Mouse (Mus musculus): Measurements from ENCODE around the gene Galnt13. TPM values are rescaled to one million over a fixed set of nuclear protein-coding genes. Genes with fewer than 3 reads are reported as not detected.
"Not testable (repeated sequence)": the region's sequence is repeated elsewhere in the genome, so short reads cannot be mapped to it uniquely, and the experiment has no call there.

The Galnt13 gene
- polyA plus RNA-seq (2012; ENCODE audit: insufficient read depth, insufficient read length, missing spikeins), result not detected in 2 replicates

GRCm38 (mm10) chr2:54435937-54436735 is at the start of gene Galnt13:
Gene Galnt13, plus strand, starts transcription at chr2:54436317.
- H3K4me1 ChIP-seq (ENCODE audit: control insufficient read depth, insufficient read depth, insufficient read length, low read length), result no peaks in the 10 kb centered on the region

GRCm38 (mm10) chr2:54431060-54431459 is 5.1 kb upstream of the Galnt13 start:
- H3K4me3 ChIP-seq (ENCODE audit: insufficient read depth, low read depth, low read length), result no peak overlapping the region
- no peaks in the 10 kb centered on the region for H3K4me1 ChIP-seq (ENCODE audit: control insufficient read depth, insufficient read depth, insufficient read length, low read length)

More at GRCm38 (mm10) chr2:54435937-54436735, at the start of gene Galnt13:
- no peak within 1 kb of the TSS for H3K4me3 ChIP-seq (ENCODE audit: insufficient read depth, low read depth, low read length)
- H3K27ac ChIP-seq (replicated peaks; ENCODE audit: low read depth, low read length), result no peak within 1 kb of the TSS

GRCm38 (mm10) chr2:54435380-54435779 is 737 bp upstream of the Galnt13 start:
- Histone ChIP-seq H3K4me1 (ENCODE audit: control insufficient read depth, insufficient read depth, insufficient read length, low read length) (no peaks in the 10 kb centered on the region), H3K4me3 (ENCODE audit: insufficient read depth, low read depth, low read length) (no peak overlapping the region), H3K27ac (replicated peaks; ENCODE audit: low read depth, low read length) (no peak overlapping the region)

More at GRCm38 (mm10) chr2:54431060-54431459, 5.1 kb upstream of the Galnt13 start:
- no peak overlapping the region for H3K27ac ChIP-seq (replicated peaks; ENCODE audit: low read depth, low read length)

GRCm38 (mm10) chr2:54436736-54437500 is 801 bp downstream of the Galnt13 start:
- Histone ChIP-seq H3K27ac (replicated peaks; ENCODE audit: low read depth, low read length) (no peak overlapping the region), H3K4me1 (ENCODE audit: control insufficient read depth, insufficient read depth, insufficient read length, low read length) (no peaks in the 10 kb centered on the region), H3K4me3 (ENCODE audit: insufficient read depth, low read depth, low read length) (no peak overlapping the region)

GRCm38 (mm10) chr2:54437501-54437830 is 1.3 kb downstream of the Galnt13 start:
- H3K4me3 ChIP-seq (ENCODE audit: insufficient read depth, low read depth, low read length), result no peak overlapping the region
- no peaks in the 10 kb centered on the region for H3K4me1 ChIP-seq (ENCODE audit: control insufficient read depth, insufficient read depth, insufficient read length, low read length)
- H3K27ac ChIP-seq (replicated peaks; ENCODE audit: low read depth, low read length), result no peak overlapping the region

- H3K4me1 ChIP-seq (ENCODE audit: control insufficient read depth, insufficient read depth, insufficient read length, low read length), result no peaks in the 10 kb centered on the region
- H3K27ac ChIP-seq (replicated peaks; ENCODE audit: low read depth, low read length), result no peak overlapping the region
- no peak overlapping the region for H3K4me3 ChIP-seq (ENCODE audit: insufficient read depth, low read depth, low read length)
Measured at GRCm38 (mm10) chr2:54442734-54443500, 6.8 kb downstream of the Galnt13 start.

GRCm38 (mm10) chr2:54483426-54483825 is 47.3 kb downstream of the Galnt13 start:
- H3K4me3 ChIP-seq (ENCODE audit: insufficient read depth, low read depth, low read length), result no peak overlapping the region
- H3K27ac ChIP-seq (replicated peaks; ENCODE audit: low read depth, low read length), result no peak overlapping the region

GRCm38 (mm10) chr2:54522989-54523388 is 86.9 kb downstream of the Galnt13 start:
- H3K4me3 ChIP-seq (ENCODE audit: insufficient read depth, low read depth, low read length), result no peak overlapping the region
- no peak overlapping the region for H3K27ac ChIP-seq (replicated peaks; ENCODE audit: low read depth, low read length)
- H3K4me1 ChIP-seq (ENCODE audit: control insufficient read depth, insufficient read depth, insufficient read length, low read length), result no peaks in the 10 kb centered on the region

More at GRCm38 (mm10) chr2:54483426-54483825, 47.3 kb downstream of the Galnt13 start:
- H3K4me1 ChIP-seq (ENCODE audit: control insufficient read depth, insufficient read depth, insufficient read length, low read length), result no peaks in the 10 kb centered on the region

GRCm38 (mm10) chr2:54527073-54527472 is 91.0 kb downstream of the Galnt13 start:
- Histone ChIP-seq H3K27ac (replicated peaks; ENCODE audit: low read depth, low read length) (no peak overlapping the region), H3K4me1 (ENCODE audit: control insufficient read depth, insufficient read depth, insufficient read length, low read length) (no peaks in the 10 kb centered on the region), H3K4me3 (ENCODE audit: insufficient read depth, low read depth, low read length) (no peak overlapping the region)

- no peak overlapping the region for H3K27ac ChIP-seq (replicated peaks; ENCODE audit: low read depth, low read length)
- H3K4me1 ChIP-seq (ENCODE audit: control insufficient read depth, insufficient read depth, insufficient read length, low read length), result no peaks in the 10 kb centered on the region
- no peak overlapping the region for H3K4me3 ChIP-seq (ENCODE audit: insufficient read depth, low read depth, low read length)
Measured at GRCm38 (mm10) chr2:54558357-54559153, 122.4 kb downstream of the Galnt13 start.

GRCm38 (mm10) chr2:54565068-54565467 is 129.0 kb downstream of the Galnt13 start:
- Histone ChIP-seq H3K27ac (replicated peaks; ENCODE audit: low read depth, low read length) (no peak overlapping the region), H3K4me1 (ENCODE audit: control insufficient read depth, insufficient read depth, insufficient read length, low read length) (no peaks in the 10 kb centered on the region), H3K4me3 (ENCODE audit: insufficient read depth, low read depth, low read length) (no peak overlapping the region)

- no peak overlapping the region for H3K4me3 ChIP-seq (ENCODE audit: insufficient read depth, low read depth, low read length)
- H3K4me1 ChIP-seq (ENCODE audit: control insufficient read depth, insufficient read depth, insufficient read length, low read length), result no peaks in the 10 kb centered on the region
- no peak overlapping the region for H3K27ac ChIP-seq (replicated peaks; ENCODE audit: low read depth, low read length)
Measured at GRCm38 (mm10) chr2:54567186-54567585, 131.1 kb downstream of the Galnt13 start.

- Histone ChIP-seq H3K4me1 (ENCODE audit: control insufficient read depth, insufficient read depth, insufficient read length, low read length) (no peaks in the 10 kb centered on the region), H3K4me3 (ENCODE audit: insufficient read depth, low read depth, low read length) (no peak overlapping the region), H3K27ac (replicated peaks; ENCODE audit: low read depth, low read length) (no peak overlapping the region)
Measured at GRCm38 (mm10) chr2:54567632-54568031, 131.5 kb downstream of the Galnt13 start.

- not testable (repeated sequence) for H3K4me1 ChIP-seq (ENCODE audit: control insufficient read depth, insufficient read depth, insufficient read length, low read length); H3K27ac ChIP-seq (replicated peaks; ENCODE audit: low read depth, low read length); H3K4me3 ChIP-seq (ENCODE audit: insufficient read depth, low read depth, low read length)
Measured at GRCm38 (mm10) chr2:54713817-54714216, 277.7 kb downstream of the Galnt13 start.
